Mouse (Mus musculus) splenic B cell, adult 2 months (primary cell): ENCODE measurements around the gene Thpo.

Experiments used
- DNase-seq: peaks from one replicate; pipeline ENCODE4 v3.0.0-alpha.2; 2011; ENCODE audit warnings: low read depth, low spot score
- H3K27me3 ChIP-seq: 2 replicates; pipeline ENCODE4 v1.6.1; 2012; ENCODE audit warnings: mild to moderate bottlenecking, low read length, moderate library complexity, mixed read lengths; ENCODE audit not compliant: control insufficient read depth, poor library complexity, insufficient read depth, severe bottlenecking
- H3K36me3 ChIP-seq: 2 replicates; pipeline ENCODE4 v1.6.1; 2012; ENCODE audit warnings: mild to moderate bottlenecking, low read length, moderate library complexity, mixed read lengths; ENCODE audit not compliant: control insufficient read depth, poor library complexity, insufficient read depth, severe bottlenecking

The Thpo gene

GRCm38 (mm10) chr16:20715976-20716840 lies 18.1 kb downstream of the Thpo start:
- Histone ChIP-seq H3K27me3 (no peaks in the 10 kb centered on the region), H3K36me3 (peaks cover 4% of the 10 kb centered on the region; the same call in 1 of the 2 replicates)
- peak; percentile 50 for DNase-seq

GRCm38 (mm10) chr16:20715566-20715965 lies 18.7 kb downstream of the Thpo start:
- DNase-seq, result no peak
- 0 out of 2 replicates have a peak, but pooled peaks cover 4% of the 10 kb centered on the region for H3K36me3 ChIP-seq
- H3K27me3 ChIP-seq, result no peaks in the 10 kb centered on the region

GRCm38 (mm10) chr16:20715161-20715560 lies 19.1 kb downstream of the Thpo start:
- Histone ChIP-seq H3K27me3 (no peaks in the 10 kb centered on the region), H3K36me3 (0 out of 2 replicates have a peak, but pooled peaks cover 2% of the 10 kb centered on the region)
- no peak for DNase-seq

GRCm38 (mm10) chr16:20714307-20715080 lies 19.8 kb downstream of the Thpo start:
- Histone ChIP-seq H3K27me3 (no peaks in the 10 kb centered on the region), H3K36me3 (0 out of 2 replicates have a peak, but pooled peaks cover 1% of the 10 kb centered on the region)
- DNase-seq, result no peak

DNA sequence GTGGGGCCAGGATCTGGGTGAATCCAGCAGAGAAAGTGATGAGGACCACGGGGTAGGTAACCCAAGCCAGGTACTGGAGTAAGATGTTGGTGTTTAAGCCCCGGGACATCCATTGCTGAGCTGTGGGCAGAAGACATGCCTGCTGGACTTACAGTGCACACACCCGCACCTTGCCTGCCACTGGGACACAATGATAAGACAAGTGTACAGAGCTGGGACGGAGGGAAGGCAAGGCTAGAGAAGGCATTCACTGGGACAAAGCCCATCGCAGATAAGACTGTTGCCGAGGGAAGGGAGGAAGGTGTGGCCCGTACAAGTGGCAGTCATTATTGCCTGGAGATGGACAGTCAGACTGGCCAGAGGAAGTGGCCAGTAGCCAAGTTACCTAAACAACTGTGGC lies 21.4 kb downstream of the Thpo start:
- H3K27me3 ChIP-seq, result no peaks in the 10 kb centered on the region
- DNase-seq, result no peak

DNA sequence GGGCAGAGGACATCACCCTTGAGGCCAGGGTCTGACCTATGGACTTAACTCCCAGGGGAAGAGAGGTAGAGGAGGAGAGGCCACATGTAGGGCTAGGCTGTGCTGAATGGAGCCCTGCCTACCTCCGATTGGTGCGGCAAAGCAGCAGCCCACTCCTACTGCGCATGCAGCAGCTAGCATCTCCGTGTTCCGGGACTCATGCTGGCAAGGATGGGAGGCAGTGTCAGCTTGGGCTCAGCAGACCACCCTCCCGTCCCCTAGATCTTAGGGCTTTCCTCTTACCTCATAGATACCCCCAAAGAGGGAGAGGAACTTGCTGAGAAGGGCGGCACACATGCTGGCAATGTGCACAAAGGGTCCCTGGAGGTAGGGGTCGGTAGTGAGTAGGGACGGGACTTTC lies 22.1 kb downstream of the Thpo start:
- Histone ChIP-seq H3K27me3 (no peaks in the 10 kb centered on the region), H3K36me3 (no peaks in the 10 kb centered on the region)
- DNase-seq, result no peak

More for the DNA sequence above, 21.4 kb downstream of the Thpo start:
- no peaks in the 10 kb centered on the region for H3K36me3 ChIP-seq

DNA sequence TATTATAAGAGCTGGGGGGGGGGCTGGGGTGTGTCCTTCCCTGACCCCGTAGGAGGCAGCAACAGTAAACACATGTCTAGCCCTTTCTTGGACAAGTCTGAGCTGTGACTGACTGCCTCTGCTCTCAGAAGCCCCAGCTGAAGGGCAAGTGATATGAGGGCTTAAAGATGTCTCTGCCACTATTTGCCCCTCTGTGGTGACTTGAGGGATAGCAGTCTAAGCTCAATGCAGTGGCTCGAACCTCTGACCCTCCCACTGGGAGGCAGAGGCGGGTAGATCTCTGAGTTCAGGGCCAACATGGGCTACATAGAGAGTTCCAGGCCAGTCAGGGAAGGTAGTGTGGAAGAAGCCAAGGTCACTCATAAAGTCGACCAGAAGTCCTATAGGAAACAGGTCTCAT lies 23.5 kb downstream of the Thpo start:
- peak; percentile 32 for DNase-seq
- H3K27me3 ChIP-seq, result no peaks in the 10 kb centered on the region
- no peaks in the 10 kb centered on the region for H3K36me3 ChIP-seq

GRCm38 (mm10) chr16:20710370-20710769 lies 23.9 kb downstream of the Thpo start:
- Histone ChIP-seq H3K27me3 (no peaks in the 10 kb centered on the region), H3K36me3 (no peaks in the 10 kb centered on the region)
- DNase-seq, result no peak

- DNase-seq, result peak; percentile 44
These were observed 25.2 kb downstream of the Thpo start for GRCm38 (mm10) chr16:20708939-20709734.

DNA sequence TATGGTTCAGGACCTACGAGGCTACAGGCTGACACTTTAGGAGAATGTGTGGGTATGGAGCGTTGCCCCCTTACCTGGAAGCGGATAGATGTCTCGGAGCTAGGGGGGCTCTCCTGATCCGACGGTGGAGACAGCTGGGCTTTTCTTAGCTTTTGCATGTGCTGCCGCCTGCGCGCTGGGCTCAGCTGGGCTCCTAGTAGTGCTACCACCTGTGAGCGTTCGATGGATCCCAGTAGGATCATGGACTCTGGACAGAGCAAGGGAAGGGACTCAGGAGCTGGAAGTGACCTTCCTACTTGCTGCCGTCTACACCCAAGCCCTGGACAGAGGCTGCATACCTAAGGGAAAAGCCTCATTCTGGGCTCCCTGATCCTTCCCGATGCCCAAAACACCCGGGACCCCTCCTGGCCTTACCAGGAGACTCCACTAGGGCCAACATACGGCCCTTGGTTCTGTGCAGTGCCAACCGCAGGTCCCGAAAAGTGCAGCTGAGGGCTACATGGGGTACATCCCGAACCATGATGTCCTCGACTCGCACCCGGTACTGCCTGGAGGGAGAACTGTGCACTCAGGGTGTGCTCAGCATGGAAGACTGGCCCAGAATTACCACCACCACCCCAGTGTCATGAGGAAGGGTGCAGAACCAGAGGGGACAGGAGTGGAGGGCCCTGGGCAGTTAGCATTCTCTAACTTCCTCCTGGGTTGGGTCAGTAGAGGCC lies 25.9 kb downstream of the Thpo start:
- no peaks in the 10 kb centered on the region for H3K36me3 ChIP-seq
- no peaks in the 10 kb centered on the region for H3K27me3 ChIP-seq
- DNase-seq, result no peak

More at GRCm38 (mm10) chr16:20708939-20709734, 25.2 kb downstream of the Thpo start:
- Histone ChIP-seq H3K36me3 (no peaks in the 10 kb centered on the region), H3K27me3 (no peaks in the 10 kb centered on the region)

DNA sequence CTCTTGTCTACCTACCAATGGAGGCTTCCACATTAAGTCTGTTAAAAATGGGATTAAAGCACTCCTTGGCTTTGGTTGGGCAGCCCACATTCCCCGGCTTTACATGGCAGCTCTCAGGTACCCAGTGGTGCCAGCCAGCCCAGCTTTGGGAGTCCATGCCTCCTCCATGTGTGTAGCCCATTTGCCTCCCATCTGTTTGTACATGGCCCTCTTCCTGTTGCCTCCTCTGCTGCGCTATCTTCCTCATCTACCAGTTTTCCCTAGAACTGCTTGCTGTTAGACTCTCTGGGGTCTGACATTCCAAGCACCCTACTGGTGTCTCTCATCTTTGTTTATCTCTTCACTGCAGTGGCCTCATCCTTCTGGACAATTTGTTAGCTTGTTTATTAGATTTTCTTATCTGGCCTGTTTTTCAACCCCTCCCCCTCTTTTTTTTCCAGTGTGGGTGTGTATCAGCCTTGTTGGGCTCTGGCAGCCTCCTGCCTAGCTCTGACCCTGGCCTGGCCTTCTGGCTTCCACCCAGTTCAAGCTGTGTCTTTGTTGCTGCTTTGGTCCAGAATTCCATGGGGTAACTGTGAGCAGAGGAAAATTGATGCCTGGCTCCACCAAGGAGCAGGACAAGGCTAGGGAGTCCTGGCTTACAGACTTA lies 27.8 kb downstream of the Thpo start:
- no peaks in the 10 kb centered on the region for H3K36me3 ChIP-seq
- no peaks in the 10 kb centered on the region for H3K27me3 ChIP-seq

GRCm38 (mm10) chr16:20705786-20706185 lies 28.5 kb downstream of the Thpo start:
- DNase-seq, result no peak
- no peaks in the 10 kb centered on the region for H3K36me3 ChIP-seq
- H3K27me3 ChIP-seq, result no peaks in the 10 kb centered on the region

More for the DNA sequence above, 27.8 kb downstream of the Thpo start:
- no peak for DNase-seq

DNA sequence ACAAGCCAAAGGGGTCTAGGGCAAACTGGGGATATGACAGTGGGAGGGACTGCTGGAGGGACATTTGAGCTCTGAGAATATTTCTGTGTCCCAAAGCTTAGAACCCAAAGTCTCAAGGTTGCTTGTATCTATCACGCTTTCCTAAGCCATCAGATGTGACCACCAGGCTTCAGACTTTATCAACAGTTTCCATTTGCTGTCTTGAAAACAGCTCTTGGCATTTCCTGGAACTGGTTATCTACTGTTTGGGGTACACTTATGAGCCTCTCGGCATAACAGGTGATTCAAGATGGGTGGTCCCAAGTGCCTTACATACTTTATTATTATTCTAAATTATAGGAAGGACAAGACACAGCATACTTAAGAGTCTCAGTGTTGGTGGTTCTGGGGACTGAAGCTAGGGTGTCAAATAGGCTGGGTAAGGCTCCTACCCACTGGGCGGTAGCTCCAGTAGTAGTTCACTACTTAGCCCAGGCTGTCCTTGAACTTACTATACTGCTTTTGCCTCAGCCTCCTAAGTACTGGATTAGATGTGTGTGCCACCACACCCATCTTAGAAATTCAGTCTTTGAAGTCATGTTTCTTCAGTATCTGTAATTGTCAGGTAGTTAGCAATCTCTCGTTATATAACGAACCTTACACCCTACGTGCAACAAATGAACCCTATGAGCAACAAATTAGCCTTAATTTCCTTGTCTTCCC lies 30.5 kb downstream of the Thpo start:
- Histone ChIP-seq H3K36me3 (no peaks in the 10 kb centered on the region), H3K27me3 (no peaks in the 10 kb centered on the region)
- DNase-seq, result no peak
